Mouse (Mus musculus): ENCODE results near the gene Rad21l.
"Not testable (repeated sequence)": the region's sequence is repeated elsewhere in the genome, so short reads cannot be mapped to it uniquely, and the experiment has no call there.

The Rad21l gene

GRCm38 (mm10) chr2:151628011-151628410 lies 40.3 kb downstream of the Rad21l start:
- DNase-seq = peak in 1 of 2 experiments; percentile 9

- no peak for DNase-seq
These were observed 42.0 kb downstream of the Rad21l start for GRCm38 (mm10) chr2:151626296-151626695.

- no peak for DNase-seq
These were observed 44.6 kb downstream of the Rad21l start for GRCm38 (mm10) chr2:151623776-151624175.

- no peak for DNase-seq
These were observed 51.6 kb downstream of the Rad21l start for GRCm38 (mm10) chr2:151616551-151617329.

- not testable (repeated sequence) for DNase-seq
These were observed 52.6 kb downstream of the Rad21l start for GRCm38 (mm10) chr2:151615779-151616178.

- no peak for DNase-seq
These were observed 58.4 kb downstream of the Rad21l start for GRCm38 (mm10) chr2:151609974-151610373.

GRCm38 (mm10) chr2:151608435-151608834 lies 59.9 kb downstream of the Rad21l start:
- DNase-seq = peak; percentile 75 to 84

GRCm38 (mm10) chr2:151605437-151605987 lies 62.8 kb downstream of the Rad21l start:
- peak; percentile 41 to 53 for DNase-seq

GRCm38 (mm10) chr2:151603630-151604029 lies 64.7 kb downstream of the Rad21l start:
- no peak for DNase-seq

GRCm38 (mm10) chr2:151602106-151602505 lies 66.2 kb downstream of the Rad21l start:
- DNase-seq = no peak

- no peak for DNase-seq
These were observed 70.3 kb downstream of the Rad21l start for GRCm38 (mm10) chr2:151598068-151598467.

Data from cerebellum, postnatal 36 days (tissue).